Mouse (Mus musculus) liver, embryonic 11.5 days (tissue): ENCODE results near the gene Supt4a. TPM values are rescaled to one million over a fixed set of nuclear protein-coding genes. Genes with fewer than 3 reads are reported as not detected.

Source experiments
- ATAC-seq: fragments of 200-750 bp; cut with Nextera tagmentation; replicated peaks from 2 replicates; pipeline ENCODE4 v1.8.0; 2017; ENCODE audit warnings: moderate number of reproducible peaks, mild to moderate bottlenecking, moderate TSS enrichment, moderate library complexity; ENCODE audit not compliant: low FRiP score
- DNase-seq: peaks from one replicate; pipeline ENCODE4 v3.0.0-alpha.2; 2017; ENCODE audit warnings: low spot score
- H3K27ac ChIP-seq: fragments of 300-500 bp; sonication (generic); 2 replicates; pipeline ENCODE4 v1.5.1; 2014; ENCODE audit warnings: mild to moderate bottlenecking, low read depth, low read length, control low read depth
- H3K27me3 ChIP-seq: fragments of 300-500 bp; sonication (generic); replicated peaks from 2 replicates; pipeline ENCODE4 v1.6.1; 2014; ENCODE audit warnings: low read length, mixed read lengths; ENCODE audit not compliant: control insufficient read depth, insufficient read depth
- H3K36me3 ChIP-seq: fragments of 300-500 bp; sonication (generic); 2 replicates; pipeline ENCODE4 v1.6.1; 2014; ENCODE audit warnings: mild to moderate bottlenecking, low read length, moderate library complexity, mixed read lengths; ENCODE audit not compliant: control insufficient read depth, insufficient read depth
- H3K4me1 ChIP-seq: fragments of 300-500 bp; sonication (generic); replicated peaks from 2 replicates; pipeline ENCODE4 v1.6.1; 2014; ENCODE audit warnings: low read length, mixed read lengths; ENCODE audit not compliant: control insufficient read depth, insufficient read depth
- H3K4me2 ChIP-seq: fragments of 300-500 bp; sonication (generic); 2 replicates; pipeline ENCODE4 v1.6.1; 2014; ENCODE audit warnings: mild to moderate bottlenecking, control low read depth, moderate library complexity
- H3K4me3 ChIP-seq: fragments of 300-500 bp; sonication (generic); 2 replicates; pipeline ENCODE4 v1.5.1; 2014; ENCODE audit warnings: low read depth, low read length, control low read depth
- H3K9ac ChIP-seq: fragments of 300-500 bp; sonication (generic); 2 replicates; pipeline ENCODE4 v1.6.1; 2014; ENCODE audit warnings: low read depth, low read length, control low read depth
- H3K9me3 ChIP-seq: fragments of 300-500 bp; sonication (generic); 2 replicates; pipeline ENCODE4 v1.6.1; 2016; ENCODE audit warnings: low read length, inconsistent platforms, mixed read lengths; ENCODE audit not compliant: control insufficient read depth
- whole genome bisulfite sequencing: fragments of 180-500 bp; shearing (Covaris S2); extraction: QIAGEN DNeasy Blood & Tissue Kit; methylation state at CpG from one replicate; pipeline ENCODE4 v1.1.7; 2014; 5-methylcytosine and 5-hydroxymethylcytosine counted together
- polyA plus RNA-seq: library from polyadenylated mRNA; unstranded; fragments of >200 nt; fragmentation: Nextera tagmentation; extraction: Ambion mirVana; gene quantifications from 2 replicates; pipeline ENCODE4 v1.2.1, GENCODE M21; 2014

The Supt4a gene
- polyA plus RNA-seq, 1 experiment from 2014 or later, result 240 TPM

GRCm38 (mm10) chr11:87757001-87757954 is 19.9 kb downstream of the Supt4a start:
- peaks cover 24% of the 10 kb centered on the region for H3K27me3 ChIP-seq
- H3K4me3 ChIP-seq, result peak overlapping the region; percentile 90
- H3K4me1 ChIP-seq, result peaks cover 20% of the 10 kb centered on the region
- ATAC-seq, result no peak
- H3K9me3 ChIP-seq, result no peaks in the 10 kb centered on the region
- H3K9ac ChIP-seq, result peak overlapping the region; percentile 99
- H3K27ac ChIP-seq, result peak overlapping the region; percentile 100
- WGBS, result 45% methylated on average over 25 of the region's 25 CpGs
- peaks cover 10% of the 10 kb centered on the region; the same call in 1 of the 2 replicates for H3K36me3 ChIP-seq
- DNase-seq, result peak; percentile 43
- peak overlapping the region; percentile 70 for H3K4me2 ChIP-seq

GRCm38 (mm10) chr11:87758161-87758911 is 21.0 kb downstream of the Supt4a start:
- Histone ChIP-seq H3K36me3 (peaks cover 10% of the 10 kb centered on the region; the same call in 1 of the 2 replicates), H3K4me2 (peak overlapping the region; percentile 70), H3K9me3 (no peaks in the 10 kb centered on the region), H3K4me1 (peaks cover 12% of the 10 kb centered on the region), H3K9ac (peak overlapping the region; percentile 34; the same call in 1 of the 2 replicates), H3K4me3 (peak overlapping the region; percentile 90; the same call in 1 of the 2 replicates), H3K27ac (peak overlapping the region; percentile 100), H3K27me3 (peaks cover 35% of the 10 kb centered on the region)
- 43% methylated on average over 7 of the region's 7 CpGs for WGBS
- ATAC-seq (peak; percentile 12), DNase-seq (no peak)

- DNase-seq, result peak; percentile 39
- WGBS, result 48% methylated on average over 4 of the region's 4 CpGs
- no peak overlapping the region for H3K9ac ChIP-seq
- H3K4me3 ChIP-seq, result no peak overlapping the region
- peak overlapping the region; percentile 100 for H3K27ac ChIP-seq
- H3K4me1 ChIP-seq, result peaks cover 13% of the 10 kb centered on the region
- H3K4me2 ChIP-seq, result no peak overlapping the region
- H3K9me3 ChIP-seq, result no peaks in the 10 kb centered on the region
- H3K36me3 ChIP-seq, result peaks cover 10% of the 10 kb centered on the region; the same call in 1 of the 2 replicates
- H3K27me3 ChIP-seq, result peaks cover 42% of the 10 kb centered on the region
- ATAC-seq, result peak; percentile 49
These were observed 21.7 kb downstream of the Supt4a start for GRCm38 (mm10) chr11:87758957-87759608.

- Histone ChIP-seq H3K27ac (peak overlapping the region; percentile 53), H3K36me3 (peaks cover 10% of the 10 kb centered on the region; the same call in 1 of the 2 replicates), H3K4me2 (no peak overlapping the region), H3K9ac (no peak overlapping the region), H3K27me3 (peaks cover 48% of the 10 kb centered on the region), H3K4me1 (peaks cover 13% of the 10 kb centered on the region), H3K4me3 (no peak overlapping the region), H3K9me3 (no peaks in the 10 kb centered on the region)
- peak; percentile 49 for ATAC-seq
- peak; percentile 70 for DNase-seq
- 6% methylated on average over 3 of the region's 3 CpGs for WGBS
These were observed 22.3 kb downstream of the Supt4a start for GRCm38 (mm10) chr11:87759609-87760005.

- Histone ChIP-seq H3K4me1 (peaks cover 11% of the 10 kb centered on the region), H3K4me2 (no peak within 1 kb of the TSS), H3K4me3 (no peak within 1 kb of the TSS), H3K27me3 (peaks cover 56% of the 10 kb centered on the region), H3K9me3 (no peaks in the 10 kb centered on the region), H3K9ac (no peak within 1 kb of the TSS), H3K27ac (peak within 1 kb of the TSS; percentile 53), H3K36me3 (peaks cover 10% of the 10 kb centered on the region; the same call in 1 of the 2 replicates)
- 11% methylated on average over 23 of the region's 23 CpGs for WGBS
- ATAC-seq (peak; percentile 11), DNase-seq (peak; percentile 67)
These were observed 23.1 kb downstream of the Supt4a start, which contains the start of gene Tspoap1 for GRCm38 (mm10) chr11:87760301-87761081. Gene Tspoap1, plus strand, starts transcription at chr11:87760541.

- ATAC-seq, result no peak
- H3K36me3 ChIP-seq, result peaks cover 9% of the 10 kb centered on the region; the same call in 1 of the 2 replicates
- no peaks in the 10 kb centered on the region for H3K9me3 ChIP-seq
- no peak overlapping the region for H3K4me3 ChIP-seq
- no peak overlapping the region for H3K9ac ChIP-seq
- H3K4me2 ChIP-seq, result no peak overlapping the region
- 69% methylated on average over 11 of the region's 11 CpGs for WGBS
- peaks cover 11% of the 10 kb centered on the region for H3K4me1 ChIP-seq
- DNase-seq, result peak; percentile 59
- peaks cover 64% of the 10 kb centered on the region for H3K27me3 ChIP-seq
- H3K27ac ChIP-seq, result no peak overlapping the region
These were observed 23.9 kb downstream of the Supt4a start for GRCm38 (mm10) chr11:87761181-87761721.

- Histone ChIP-seq H3K36me3 (peaks cover 2% of the 10 kb centered on the region; the same call in 1 of the 2 replicates), H3K4me1 (peaks cover 11% of the 10 kb centered on the region), H3K4me3 (no peak overlapping the region), H3K9ac (no peak overlapping the region), H3K4me2 (no peak overlapping the region), H3K27me3 (peaks cover 67% of the 10 kb centered on the region), H3K9me3 (no peaks in the 10 kb centered on the region), H3K27ac (no peak overlapping the region)
- WGBS, result 68% methylated on average over 14 of the region's 14 CpGs
- DNase-seq (no peak), ATAC-seq (no peak)
These were observed 24.7 kb downstream of the Supt4a start for GRCm38 (mm10) chr11:87761806-87762701.
